Mouse (Mus musculus) fat pad, adult 2 months (tissue): ENCODE data around the gene Ubtd2.

ENCODE experiments used
- DNase-seq: peaks from one replicate; pipeline ENCODE4 v3.0.0-alpha.2; 2011; ENCODE audit warnings: low read depth, low spot score; ENCODE audit errors: extremely low read depth

Gene Ubtd2

DNA sequence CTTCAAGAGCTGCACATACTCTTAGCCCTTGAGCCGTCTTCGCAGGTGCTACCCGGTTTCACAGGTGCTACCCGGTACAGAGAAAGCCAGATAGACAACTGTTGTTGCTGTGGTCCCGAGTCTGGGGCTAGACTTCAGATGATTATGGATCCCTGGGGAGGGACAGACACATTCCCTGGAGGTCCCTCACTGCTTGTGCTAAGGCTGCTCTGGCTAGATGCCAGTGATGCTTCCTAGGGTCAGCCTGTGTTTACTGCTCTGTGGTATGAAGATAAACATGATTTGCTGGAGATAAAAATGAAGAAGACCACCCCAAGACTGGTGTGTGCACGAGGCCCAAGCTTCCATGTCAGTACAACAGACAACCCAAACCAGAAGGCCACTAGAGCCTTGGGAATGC lies 88.9 kb downstream of the Ubtd2 start:
- DNase-seq, result no peak

DNA sequence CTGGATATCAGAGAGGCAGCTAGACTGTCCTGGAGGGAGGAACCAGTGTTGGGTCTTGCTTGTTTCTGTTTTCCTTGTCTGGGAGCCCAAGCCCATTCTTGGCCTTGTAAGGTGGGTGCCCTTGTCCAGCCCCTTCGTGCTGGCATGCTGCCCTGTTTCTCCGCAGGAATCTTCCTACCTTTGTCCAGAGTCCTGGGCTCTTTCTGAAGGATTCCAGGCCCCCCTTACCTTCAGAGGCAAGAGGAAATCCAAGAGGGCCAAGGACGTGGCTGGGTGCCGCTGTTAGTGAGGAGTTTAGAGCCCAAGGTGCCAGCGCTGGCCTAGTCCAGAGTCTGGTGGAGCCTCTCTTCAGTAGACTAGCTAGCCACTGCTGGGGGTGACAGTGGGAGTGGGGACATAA lies 89.3 kb downstream of the Ubtd2 start:
- no peak for DNase-seq

DNA sequence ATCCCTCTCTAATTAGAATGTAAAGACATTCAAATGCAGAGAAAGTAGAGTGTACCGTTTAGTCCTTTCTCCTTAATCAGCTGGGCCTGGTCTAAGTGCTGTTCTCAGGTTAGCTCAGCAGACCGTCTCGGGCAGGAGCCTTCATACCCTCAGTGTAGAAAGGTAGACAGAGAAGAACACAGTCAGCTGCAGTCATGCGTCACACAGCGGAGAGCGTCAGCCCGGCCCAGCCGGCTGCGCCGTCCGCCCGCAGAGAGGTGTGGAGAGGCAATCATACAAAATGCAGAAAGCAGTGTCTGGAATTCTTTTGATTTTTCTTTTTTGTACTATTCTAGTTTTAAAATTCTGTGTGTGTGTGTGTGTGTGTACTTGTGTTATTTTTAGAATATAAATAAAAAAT lies 90.4 kb downstream of the Ubtd2 start:
- no peak for DNase-seq

DNA sequence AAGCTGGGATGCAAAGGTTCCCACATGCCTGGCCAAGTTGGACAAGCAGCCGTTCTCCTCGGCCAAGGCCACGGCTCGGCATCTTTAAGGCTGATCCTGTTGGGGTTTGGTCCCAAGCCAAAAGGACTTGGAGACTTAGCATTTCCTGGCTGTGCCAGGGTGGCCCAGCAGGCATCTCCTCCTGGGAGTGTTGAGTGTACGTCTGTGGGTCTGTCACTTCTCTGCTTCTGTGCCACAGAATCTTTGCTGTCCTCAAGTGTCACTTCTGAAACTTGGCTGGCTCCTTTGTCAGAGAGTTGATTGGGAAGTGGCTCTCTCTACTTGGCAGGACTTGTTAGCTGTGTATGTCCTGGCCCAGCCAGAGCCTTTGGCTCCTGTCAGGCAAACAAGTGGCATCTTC lies 91.3 kb downstream of the Ubtd2 start:
- DNase-seq, result no peak

DNA sequence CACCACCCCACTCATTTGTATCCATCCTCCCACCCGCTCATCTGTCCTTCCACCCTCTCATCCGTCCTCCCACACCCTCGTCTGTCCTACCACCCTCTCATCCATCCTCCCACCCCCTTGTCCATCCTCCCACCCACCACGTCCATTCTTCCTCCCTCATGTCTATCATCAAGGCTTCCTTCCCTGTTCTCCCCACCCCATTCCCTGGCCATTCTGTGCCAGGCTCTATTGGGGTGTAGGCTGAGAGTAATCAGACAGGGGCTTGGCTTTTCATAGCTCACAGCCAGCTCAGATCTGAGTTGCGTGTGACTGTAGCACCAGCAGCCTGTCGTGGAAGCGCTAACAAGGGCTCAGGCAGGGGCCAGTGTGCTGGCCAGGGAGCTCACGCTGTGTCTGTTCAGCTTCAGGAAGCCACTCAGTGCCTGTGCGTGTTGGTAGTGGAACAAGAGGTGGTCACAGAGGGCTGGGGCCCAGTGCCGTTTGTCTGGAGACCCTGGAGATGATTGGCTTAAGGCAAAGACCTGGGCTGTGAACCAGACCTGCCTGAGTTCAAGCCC lies 92.3 kb downstream of the Ubtd2 start:
- no peak for DNase-seq

DNA sequence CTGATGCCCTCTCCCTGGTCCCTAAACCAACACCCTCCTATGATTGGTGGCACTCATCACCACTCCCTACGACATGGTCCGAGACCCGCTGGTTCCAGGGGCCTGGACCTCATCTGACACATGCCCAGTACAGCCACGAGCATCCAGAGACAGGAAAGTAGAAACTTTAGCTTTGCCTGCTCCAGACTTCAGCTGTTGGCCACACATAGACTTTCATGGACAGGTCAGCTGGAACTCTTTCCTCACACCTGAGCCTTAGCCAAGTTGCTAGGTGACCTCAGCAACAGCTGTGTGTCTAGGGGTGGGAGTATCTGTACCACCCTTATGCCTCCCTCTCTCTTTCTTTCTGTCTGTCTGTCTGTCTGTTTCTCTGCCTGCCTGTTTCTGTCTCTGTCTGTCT lies 93.1 kb downstream of the Ubtd2 start:
- DNase-seq, result no peak

DNA sequence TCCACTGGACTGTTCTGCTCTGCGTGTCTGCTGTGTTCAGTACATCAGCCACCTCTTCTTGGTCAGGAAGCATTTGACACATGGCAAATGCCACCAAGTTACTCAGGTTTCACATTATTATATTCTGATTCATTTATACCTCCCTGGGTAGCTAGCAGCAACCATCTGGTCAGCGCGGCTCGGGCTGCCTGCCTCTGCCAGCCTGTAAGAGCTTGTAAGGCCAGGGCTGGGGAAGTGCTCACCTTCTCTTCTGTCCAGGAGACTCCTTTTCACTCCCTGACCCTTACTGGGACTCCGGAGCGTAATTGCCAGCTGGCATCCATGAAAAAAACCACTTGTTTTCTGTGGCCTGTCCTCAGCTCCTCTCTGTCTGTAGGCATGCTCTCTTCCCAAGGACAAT lies 94.1 kb downstream of the Ubtd2 start:
- no peak for DNase-seq

DNA sequence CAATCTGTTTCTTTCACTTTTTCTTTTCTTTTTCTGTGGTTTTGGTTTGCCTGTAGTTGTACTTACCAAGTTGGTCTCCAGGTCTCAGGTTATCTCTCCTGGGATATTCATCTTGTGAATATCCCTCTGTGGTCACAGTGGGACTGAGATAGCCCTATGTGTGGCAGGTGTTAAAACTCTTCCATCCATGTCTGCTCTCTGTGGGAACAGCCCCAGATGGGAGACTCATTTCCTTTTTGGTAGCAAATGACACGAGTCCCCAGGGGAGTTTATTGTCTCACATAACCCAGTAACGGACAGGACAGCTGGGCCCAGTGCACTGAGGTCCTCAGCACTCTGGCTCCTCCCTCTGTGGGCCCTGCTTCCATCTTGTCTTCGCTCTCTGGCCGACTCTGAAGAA lies 94.9 kb downstream of the Ubtd2 start:
- no peak for DNase-seq

DNA sequence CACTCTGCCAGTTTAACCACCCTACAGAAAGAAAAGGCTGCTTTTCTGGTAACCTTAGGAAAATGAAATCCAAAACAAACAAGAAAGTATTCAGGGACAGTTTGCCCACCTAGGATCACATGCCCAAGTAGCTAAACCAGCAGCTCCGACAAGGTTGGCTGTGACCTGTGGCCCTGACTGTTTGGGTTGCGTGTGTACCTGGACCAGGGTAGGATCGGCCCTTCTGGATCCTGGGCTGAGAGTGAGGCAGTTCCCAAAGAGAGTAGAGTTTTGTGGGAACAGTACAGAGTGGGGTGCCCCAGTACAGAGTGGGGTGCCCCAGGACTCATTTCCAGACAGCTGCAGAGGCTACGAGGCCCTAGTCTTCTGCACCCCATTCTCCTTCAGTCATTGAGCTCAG lies 95.9 kb downstream of the Ubtd2 start:
- no peak for DNase-seq

DNA sequence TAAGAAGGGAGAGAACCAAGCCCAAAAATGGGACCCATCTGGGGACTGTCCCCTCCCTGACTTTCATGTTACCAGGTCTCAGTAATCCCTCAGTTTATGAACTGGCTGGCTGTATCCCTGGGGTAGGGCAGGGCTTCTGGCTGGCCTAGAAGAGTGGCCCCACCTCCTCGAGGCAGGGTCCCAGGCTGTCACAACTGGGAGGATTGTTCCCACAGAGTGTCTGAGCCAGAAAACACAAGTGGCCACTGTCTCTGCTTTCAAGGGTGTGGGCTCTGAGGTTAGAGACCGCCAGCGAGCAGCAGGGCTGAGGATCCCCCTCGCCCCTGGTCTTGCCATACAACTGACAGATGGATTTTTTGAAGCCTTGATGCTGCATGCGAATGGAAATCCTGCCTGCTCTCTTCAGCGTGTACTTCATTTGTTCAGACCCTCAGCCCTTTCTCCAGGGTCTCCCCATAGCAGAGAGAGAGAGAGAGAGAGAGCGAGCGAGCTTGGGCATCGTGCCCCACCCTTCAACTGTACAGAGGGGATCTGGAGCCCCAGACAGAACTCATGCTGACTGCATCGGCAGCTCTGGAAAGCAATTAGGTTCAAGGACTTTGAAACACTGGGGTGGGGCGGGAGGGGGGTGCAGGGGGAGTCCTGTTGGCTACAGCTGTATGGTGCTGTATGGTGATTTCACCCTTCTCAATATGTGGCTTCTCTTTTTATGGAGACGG lies 96.6 kb downstream of the Ubtd2 start:
- no peak for DNase-seq

DNA sequence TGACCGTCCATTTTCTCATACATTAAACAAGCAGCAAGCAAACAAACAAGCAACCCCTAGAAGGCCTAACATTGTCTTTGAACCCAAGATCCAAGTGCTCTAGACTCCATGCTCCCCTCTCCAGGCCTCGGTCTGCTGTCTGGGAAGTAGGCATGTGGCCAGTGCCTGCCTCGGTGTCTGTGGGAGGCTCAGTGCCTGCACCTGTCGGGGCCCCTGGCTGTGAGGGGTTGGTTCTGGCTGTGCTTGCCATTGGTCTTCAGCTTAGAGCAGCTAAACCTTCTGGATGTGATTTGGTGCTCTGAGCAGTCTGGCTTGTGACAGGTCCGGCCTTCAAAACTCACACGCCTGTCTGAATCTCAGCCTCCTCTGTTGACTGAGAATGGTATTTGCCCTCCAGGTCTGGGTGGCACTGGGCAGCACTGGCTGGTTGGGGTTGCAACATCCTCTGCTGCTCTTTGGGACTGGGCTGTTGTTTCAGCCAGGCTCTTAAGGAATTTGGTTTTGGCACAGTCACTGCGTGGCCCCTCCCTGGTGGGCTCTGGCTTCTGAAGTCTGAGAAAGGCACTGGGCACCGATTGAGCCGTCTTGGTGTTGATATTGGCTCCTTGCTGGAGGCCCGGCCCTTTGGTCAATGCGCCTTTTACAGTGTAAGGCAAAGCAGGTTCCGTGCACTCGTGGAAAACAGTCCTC lies 97.4 kb downstream of the Ubtd2 start:
- DNase-seq, result peak; percentile 40

DNA sequence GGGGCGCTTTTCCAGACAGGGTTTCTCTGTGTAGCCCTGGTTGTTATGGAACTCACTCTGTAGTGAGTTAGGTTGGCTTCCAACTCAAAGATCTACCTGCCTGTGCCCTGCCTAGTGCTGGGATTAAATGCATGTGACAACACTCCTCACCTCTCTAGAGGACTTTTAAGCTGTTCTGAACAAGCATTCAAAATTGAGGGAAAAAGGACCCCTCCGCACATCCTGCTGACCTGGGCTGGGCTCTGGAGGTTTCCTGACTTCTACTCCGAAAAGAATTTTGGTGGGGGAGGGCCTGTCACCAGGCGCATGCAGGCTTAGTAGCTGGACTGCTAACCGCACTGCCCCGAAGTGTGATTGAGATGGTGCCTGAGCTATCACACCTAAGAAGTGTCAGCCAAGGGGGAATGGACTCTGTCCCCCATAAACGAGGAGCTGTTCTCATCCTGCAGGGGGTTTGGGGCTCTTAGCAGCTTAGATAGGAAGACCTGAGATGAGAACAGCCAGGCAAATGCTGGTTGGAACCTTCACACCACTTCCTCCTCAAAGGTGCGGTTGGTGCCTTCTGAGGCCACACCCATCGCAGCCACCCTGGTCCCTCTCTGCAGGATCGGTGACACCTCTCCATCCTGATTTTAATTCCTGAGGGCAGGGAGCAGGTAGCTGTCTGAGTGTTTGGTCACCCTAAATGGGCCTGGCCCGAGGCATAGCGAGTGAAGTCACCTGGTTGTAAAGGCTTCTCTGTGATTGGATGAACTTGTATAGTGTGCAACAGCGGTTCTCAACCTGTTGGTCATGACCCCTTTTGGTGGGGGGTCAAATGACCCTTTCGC lies 98.4 kb downstream of the Ubtd2 start:
- no peak for DNase-seq

DNA sequence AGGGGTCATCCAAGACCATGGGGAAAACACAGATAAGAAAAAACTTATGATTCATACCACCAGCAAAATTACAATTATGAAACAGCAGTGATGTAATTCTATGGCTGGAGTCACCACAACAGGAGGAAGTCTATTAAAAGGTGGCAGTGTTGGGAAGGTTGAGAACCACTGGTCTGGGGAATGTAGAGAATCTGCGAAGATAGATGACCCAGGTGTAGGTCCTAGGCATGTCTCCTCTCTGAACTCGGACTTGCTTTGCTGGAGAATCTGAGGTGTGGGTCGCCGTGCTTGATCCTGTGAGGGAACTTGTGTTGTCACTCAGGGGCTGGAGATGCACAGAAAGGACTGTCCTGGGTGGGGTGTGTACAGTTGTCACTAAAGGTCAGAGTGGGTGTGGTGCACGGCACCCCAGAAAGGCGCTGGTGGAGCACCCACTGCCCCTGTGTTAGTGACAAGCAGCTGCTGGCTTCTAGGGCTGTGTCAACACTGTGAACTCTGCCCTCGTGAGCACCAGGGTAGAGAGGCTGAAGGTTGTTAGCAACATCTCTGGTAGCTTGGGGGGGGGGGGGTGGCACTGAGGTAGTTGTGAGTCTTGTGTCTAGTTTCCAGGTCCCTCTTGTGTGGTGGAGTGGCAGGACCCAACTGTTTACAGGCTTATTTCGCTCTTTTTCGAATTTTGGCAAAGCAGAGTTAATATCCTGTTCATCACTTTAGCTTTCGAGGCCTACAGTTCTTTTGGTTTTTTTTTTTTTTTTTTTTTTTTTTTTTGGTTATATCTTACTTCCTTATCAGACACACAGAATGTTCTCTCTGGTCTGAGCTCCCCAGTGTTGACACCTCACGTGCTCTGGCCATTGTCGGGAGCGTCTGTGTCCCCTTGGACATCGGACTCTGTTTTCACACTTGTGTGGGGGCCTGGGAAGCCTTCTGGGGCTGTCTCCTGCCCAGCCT lies 99.2 kb downstream of the Ubtd2 start:
- DNase-seq, result no peak

DNA sequence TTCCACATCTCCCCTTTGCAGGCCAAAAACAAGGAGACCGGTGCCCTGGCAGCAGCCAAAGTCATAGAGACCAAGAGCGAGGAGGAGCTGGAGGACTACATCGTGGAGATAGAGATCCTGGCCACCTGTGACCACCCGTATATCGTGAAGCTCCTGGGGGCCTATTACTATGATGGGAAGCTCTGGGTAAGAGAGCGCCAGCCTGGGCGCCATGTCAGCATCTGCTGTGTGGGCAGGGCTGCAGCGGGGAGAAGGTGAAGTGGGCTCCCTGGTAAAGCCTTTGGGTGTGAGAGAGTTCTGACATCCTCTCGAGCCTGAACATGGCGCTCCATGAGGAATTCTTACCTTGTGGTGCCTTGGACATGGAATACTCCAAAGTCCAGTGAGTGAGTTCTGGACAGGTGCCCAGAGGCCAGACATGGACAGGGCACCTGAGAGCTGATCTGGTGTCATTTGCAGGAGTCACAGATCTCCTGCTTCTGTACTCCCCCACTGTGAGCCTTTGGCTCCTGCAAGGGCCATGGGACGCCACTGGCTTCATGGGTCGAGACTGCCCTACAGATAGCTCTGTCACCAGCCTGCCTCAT lies 100.0 kb downstream of the Ubtd2 start:
- DNase-seq, result no peak

DNA sequence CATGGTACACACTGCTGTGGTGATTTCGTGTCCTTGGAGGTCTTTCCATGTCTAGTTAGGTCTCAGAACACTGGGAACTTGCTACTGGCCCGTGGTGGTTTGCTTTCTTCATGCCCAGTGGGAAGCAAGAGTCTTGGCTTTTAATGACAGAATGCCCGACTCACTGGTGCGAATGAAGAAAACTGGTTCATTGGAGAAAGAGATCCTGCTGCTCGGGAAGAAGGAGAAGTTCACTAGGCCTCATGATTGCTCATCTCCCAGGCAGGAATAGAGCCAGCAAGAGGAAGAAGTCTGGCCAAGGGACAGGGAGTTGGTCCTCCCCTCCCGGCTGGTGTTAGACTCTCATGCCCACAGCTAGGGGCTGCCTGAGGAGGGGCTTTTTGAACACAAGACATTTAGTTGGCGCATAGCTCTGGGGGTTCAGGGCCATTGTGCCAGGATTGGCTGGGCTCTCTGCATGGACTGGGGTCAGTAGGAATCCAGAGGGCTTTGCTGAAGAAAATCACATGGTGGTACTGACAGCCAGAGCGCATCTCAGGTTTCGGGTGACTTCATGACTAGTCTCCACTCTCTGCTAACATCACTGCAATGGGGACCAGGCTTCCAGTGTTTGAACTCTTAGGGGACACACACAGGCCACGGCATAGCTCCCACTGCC lies 101.3 kb downstream of the Ubtd2 start:
- no peak for DNase-seq

DNA sequence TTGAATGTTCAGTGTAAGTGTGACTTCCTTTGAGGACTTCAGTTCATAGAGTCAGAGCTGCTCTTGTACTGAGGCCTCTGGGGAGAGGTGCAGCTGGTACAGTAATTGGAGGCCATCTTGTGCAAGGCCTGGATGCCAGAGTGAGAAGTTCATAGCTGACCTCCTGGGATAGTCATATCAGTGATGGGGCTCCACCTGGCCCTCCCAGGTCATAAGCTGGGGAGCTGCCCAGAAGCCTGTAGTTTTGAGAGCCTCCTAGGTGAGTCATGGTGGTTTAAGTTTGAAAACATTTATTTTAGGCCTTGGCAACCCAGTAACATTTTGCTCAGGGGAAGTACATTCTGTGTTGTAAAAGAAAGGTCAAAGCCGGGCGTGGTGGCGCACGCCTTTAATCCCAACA lies 102.9 kb downstream of the Ubtd2 start:
- DNase-seq, result no peak

DNA sequence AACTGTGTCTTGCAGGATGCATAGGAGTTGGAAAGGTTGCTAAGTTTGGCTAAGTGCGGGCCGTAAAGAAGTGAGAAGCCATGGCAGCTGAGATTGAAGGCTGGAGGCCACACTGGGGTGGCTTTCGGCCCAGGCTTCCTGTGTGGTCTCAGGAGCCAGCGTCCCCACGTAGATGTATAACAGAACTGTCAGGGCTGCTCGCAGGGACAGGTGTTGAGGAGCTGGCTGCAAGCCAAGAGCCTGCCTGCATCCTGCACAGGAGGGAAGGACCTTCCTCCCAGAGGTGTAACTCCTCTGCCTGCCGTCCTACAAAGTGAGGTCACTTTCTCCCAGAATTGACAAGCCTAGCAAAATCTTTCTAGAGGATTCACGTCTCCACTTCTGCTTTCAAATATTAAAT lies 103.5 kb downstream of the Ubtd2 start:
- DNase-seq, result no peak

DNA sequence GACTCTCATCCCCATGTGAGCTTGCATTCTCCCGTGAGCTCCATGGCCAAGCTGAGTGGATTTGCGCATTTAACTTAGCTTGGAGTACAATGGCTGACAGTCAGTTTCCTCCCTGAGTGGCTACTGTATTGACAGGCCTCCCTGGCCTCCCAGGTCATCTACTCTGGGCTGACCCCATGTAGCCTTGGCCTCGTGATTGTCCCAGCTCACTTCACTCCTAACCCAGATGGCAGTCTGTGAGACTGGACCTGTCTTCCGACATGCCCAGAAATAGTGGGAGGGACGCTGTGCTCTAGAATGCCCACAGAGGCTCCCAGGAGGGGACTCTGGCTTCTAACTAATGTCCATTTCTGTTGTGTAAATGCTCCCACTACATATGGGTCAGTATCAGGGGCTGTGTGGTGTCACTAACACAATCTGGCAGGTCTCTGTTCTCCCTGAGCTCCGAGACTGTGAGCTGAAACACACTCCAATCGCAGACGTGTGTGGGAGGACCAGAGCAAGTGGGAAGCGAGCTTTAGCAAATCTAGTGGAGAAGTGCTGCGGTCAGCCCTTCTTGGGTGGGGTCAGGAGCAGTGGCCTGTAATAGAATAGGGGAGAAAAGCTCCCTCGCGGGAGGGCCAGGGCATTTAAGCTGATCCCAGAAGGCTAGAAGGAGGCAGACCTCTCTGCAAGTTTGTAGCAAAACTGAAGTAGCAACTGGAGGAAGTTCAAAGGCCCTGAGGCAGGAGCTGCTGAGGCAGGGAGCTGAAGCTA lies 105.0 kb downstream of the Ubtd2 start:
- DNase-seq, result no peak
